Mouse (Mus musculus) ES-E14 (cell line): ENCODE measurements around the gene Zfp827.

ENCODE experiments used
- HCFC1 ChIP-seq: IDR thresholded peaks from 2 replicates; pipeline ENCODE4 v1.6.1; 2012; ENCODE audit warnings: low read length, inconsistent platforms, borderline replicate concordance; ENCODE audit not compliant: insufficient read depth
- MAFK ChIP-seq: IDR thresholded peaks from 2 replicates; pipeline ENCODE4 v1.6.1; 2014; ENCODE audit warnings: mild to moderate bottlenecking, low read depth, low read length, inconsistent platforms; ENCODE audit not compliant: insufficient read depth
- ZNF384 ChIP-seq: IDR thresholded peaks from 2 replicates; pipeline ENCODE4 v1.6.1; 2012; ENCODE audit warnings: low read depth, low read length, inconsistent platforms

DNA sequence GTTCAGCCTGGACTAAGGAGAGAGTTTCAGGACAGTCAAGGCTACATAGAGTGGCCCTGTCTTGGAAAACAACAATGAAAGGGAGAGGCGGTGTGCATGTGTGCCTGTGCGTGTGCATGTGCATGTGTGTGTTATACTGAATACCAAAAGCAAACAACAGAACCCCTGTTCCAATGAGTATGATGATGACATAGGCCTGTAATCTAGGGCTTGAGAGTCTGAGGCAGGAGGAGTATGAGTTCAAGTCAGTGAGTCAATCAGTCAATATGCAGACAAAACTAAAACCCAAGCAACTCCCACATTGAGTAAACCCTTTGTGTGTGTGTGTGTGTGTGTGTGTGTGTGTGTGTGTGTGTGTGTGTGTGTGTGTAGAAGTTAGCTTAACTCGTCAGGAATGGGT, 13.2 kb downstream of the Zfp827 start:
- TF ChIP-seq HCFC1, result no peak
- TF ChIP-seq ZNF384, result no peak
- TF ChIP-seq MAFK, result no peak
